Mouse (Mus musculus): ENCODE results near the gene Syt16.

The Syt16 gene

GRCm38 (mm10) chr12:73989594-73989993 lies 7.9 kb upstream of the Syt16 start:
- CTCF ChIA-PET: interaction anchor here in 3 of 4 experiments (0.6 to 1.8 kb wide), 6 partner anchors 11 to 472 kb away, joined by 3 to 4 read pairs (median 4); no protein-coding TSS in a partner anchor
- POLR2A ChIA-PET: interaction anchor here in 2 of 4 experiments (0.5 to 1.3 kb wide), 3 partner anchors 41 to 82 kb away, joined by 3 read pairs; no protein-coding TSS in a partner anchor

DNA sequence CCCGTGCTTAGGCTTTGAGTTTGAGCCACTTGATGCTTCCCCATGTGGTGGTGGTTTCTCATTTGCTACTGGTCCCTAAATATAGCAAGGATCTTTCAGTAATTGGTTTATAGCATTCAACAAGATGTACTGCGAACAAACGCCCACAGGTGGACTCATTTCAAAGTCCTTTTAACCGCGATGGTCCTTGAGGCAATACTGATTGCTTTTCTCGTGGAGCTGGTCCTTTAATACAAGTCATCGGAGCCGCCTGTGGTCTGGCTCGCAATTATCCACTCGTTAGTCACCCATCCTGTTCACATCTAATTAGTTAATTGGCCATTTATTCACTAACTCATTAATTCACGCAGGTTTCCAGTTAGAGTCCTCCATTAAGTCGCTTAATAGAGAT lies 560 bp upstream of the Syt16 start:
- ChIA-PET POLR2A (no interaction called here), CTCF (interaction anchor here in 3 of 4 experiments (0.7 to 1.6 kb wide), 4 partner anchors 12 to 297 kb away, joined by 3 to 10 read pairs (median 3); no protein-coding TSS in a partner anchor)

DNA sequence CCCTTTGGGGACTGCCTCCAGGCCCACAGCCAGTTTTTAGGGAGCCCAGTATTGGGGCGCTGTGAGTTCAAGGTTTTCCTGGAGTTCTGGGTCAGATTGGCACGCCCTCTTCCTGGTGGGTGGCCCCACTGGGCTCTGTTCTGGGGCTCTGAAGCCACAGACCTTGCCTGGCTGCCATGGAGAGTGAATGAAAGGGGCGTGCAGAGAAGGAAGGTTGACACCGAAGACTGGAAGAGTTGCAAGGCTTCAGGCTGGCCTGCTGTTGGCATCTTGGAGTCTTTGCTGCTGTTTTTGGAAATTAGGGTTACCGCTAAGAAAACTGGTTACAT lies 631 bp downstream of the Syt16 start:
- ChIA-PET POLR2A (no interaction called here), CTCF (interaction anchor here in 1 of 4 experiments (1.6 kb wide), 1 partner anchor 11 kb away, joined by 10 read pairs; no protein-coding TSS in a partner anchor)

- CTCF ChIA-PET: no interaction called here
- POLR2A ChIA-PET: no interaction called here
These were observed 5.0 kb downstream of the Syt16 start for GRCm38 (mm10) chr12:74002449-74002848.

- ChIA-PET POLR2A (interaction anchor here in 2 of 4 experiments (1.0 to 1.4 kb wide), 3 partner anchors 16 to 261 kb away, joined by 3 to 4 read pairs (median 3); no protein-coding TSS in a partner anchor), CTCF (interaction anchor here (0.6 to 3.2 kb wide), 45 partner anchors 12 to 493 kb away, joined by 3 to 21 read pairs (median 4); partner anchors contain the start of genes Gm11042 (in 1 of the 4) and Syt16 (in 1 of the 4))
These were observed 12.0 kb downstream of the Syt16 start for GRCm38 (mm10) chr12:74009448-74009911.

GRCm38 (mm10) chr12:74013739-74014138 lies 16.3 kb downstream of the Syt16 start:
- ChIA-PET CTCF (interaction anchor here (0.6 to 2.1 kb wide), 17 partner anchors 16 to 598 kb away, joined by 3 to 8 read pairs (median 4); partner anchors contain the start of gene Syt16 (in 1 of the 4)), POLR2A (interaction anchor here in 1 of 4 experiments (1.0 kb wide), 1 partner anchor 87 kb away, joined by 3 read pairs; no protein-coding TSS in a partner anchor)

DNA sequence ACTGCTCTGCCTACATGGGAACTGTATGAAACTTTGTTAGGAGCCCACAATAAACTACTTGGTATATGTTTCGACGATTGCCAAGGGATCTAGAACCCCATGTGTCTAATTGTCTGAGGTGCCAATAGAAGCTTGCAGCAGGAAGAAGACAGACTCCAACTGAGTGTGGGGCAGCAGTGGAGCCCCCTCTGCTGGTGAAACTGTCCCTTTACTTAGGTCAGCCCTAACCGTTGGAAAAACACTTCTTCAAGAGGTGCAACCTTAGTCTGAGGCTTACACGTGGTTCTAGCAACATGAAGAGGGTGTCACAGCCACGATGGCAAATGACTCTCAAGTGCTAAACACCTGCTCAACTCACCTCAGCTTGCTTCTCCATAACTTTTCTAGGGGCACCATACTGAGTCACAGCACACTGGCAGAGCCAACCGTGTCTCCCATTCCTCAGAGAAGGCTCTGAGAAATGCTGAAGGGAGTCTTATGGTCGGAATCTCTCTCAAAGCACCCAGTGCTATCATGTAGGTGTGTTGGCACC lies 17.3 kb downstream of the Syt16 start:
- POLR2A ChIA-PET: interaction anchor here in 1 of 4 experiments (0.6 kb wide), 1 partner anchor 62 kb away, joined by 3 read pairs; no protein-coding TSS in a partner anchor
- CTCF ChIA-PET: interaction anchor here (0.6 to 2.1 kb wide), 27 partner anchors 18 to 1377 kb away, joined by 3 to 8 read pairs (median 4); no protein-coding TSS in a partner anchor

- ChIA-PET POLR2A (no interaction called here), CTCF (no interaction called here)
These were observed 18.0 kb downstream of the Syt16 start for GRCm38 (mm10) chr12:74015491-74015890.

GRCm38 (mm10) chr12:74023260-74023659 lies 25.8 kb downstream of the Syt16 start:
- ChIA-PET CTCF (interaction anchor here in 2 of 4 experiments (0.7 to 2.2 kb wide), 2 partner anchors 14 to 1188 kb away, joined by 3 to 9 read pairs; no protein-coding TSS in a partner anchor), POLR2A (no interaction called here)

- POLR2A ChIA-PET: no interaction called here
- CTCF ChIA-PET: interaction anchor here in 2 of 4 experiments (0.6 to 1.0 kb wide), 2 partner anchors 259 to 1291 kb away, joined by 3 read pairs; no protein-coding TSS in a partner anchor
These were observed 27.5 kb downstream of the Syt16 start for GRCm38 (mm10) chr12:74024912-74025311.

DNA sequence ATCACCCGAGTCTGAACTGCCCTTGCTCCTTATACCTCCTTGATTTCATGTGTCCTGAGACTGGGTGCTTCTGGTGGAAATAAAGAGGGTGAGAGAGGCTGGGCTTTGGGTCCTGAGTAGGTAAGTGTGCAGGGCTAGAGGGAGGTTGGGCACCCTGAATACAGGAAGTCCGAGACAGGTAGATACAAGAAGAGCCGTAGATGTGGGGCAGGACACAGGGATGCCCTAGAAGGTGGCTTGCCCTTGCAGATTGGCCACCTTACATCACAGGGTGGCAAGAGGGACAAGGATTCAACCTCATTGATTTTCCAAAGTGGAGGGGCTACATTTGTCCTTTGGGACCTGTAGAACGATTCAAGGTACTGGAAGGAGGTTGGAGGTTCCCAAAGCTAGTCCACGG lies 45.8 kb downstream of the Syt16 start:
- CTCF ChIA-PET: no interaction called here
- POLR2A ChIA-PET: no interaction called here

DNA sequence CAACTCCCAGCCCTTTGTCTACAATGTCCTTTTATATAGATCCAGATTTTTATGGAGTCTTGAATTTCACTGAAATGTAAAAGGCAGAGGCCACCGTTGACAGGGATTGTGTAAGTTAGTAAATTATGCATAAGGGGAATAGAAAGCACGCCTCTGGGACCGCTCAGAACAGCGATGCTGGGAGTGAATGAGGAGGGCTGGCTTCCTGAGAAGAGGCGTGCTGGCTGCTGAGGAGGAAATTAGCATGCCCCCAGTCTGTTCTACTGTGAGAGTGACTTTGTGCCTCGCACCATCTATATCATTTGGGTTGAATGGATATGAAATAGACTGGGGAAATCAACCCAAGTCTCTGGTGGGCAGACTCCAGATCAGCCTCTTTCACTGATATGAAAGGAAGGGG lies 46.3 kb downstream of the Syt16 start:
- CTCF ChIA-PET: no interaction called here
- POLR2A ChIA-PET: no interaction called here

- ChIA-PET POLR2A (no interaction called here), CTCF (no interaction called here)
These were observed 46.8 kb downstream of the Syt16 start for GRCm38 (mm10) chr12:74044241-74044640.

GRCm38 (mm10) chr12:74055336-74055931 lies 58.0 kb downstream of the Syt16 start:
- ChIA-PET POLR2A (no interaction called here), CTCF (interaction anchor here in 2 of 4 experiments (0.6 to 0.7 kb wide), 2 partner anchors 40 to 144 kb away, joined by 5 to 9 read pairs; no protein-coding TSS in a partner anchor)

DNA sequence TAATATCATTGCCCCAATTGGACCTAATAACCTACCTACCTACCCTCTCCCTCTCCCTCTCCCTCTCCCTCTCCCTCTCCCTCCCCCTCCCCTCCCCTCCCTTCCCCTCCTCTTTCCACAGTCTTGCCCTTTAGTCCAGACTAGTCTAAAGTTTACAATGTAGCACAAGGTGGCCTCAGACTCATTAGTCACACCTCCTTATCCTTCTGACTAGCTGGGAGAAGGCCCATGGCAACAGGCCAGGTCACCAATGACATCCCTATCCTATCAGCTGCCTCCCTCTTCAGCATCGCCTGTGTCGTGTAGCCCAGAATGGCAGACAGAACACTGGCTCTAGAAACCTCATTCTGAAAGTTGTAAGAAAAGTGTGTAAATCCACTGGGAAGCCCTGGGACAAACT lies 58.7 kb downstream of the Syt16 start:
- ChIA-PET POLR2A (no interaction called here), CTCF (interaction anchor here in 1 of 4 experiments (1.4 kb wide), 1 partner anchor 238 kb away, joined by 3 read pairs; no protein-coding TSS in a partner anchor)

GRCm38 (mm10) chr12:74062547-74062946 lies 65.1 kb downstream of the Syt16 start:
- CTCF ChIA-PET: interaction anchor here in 1 of 4 experiments (0.5 kb wide), 1 partner anchor 1021 kb away, joined by 3 read pairs; no protein-coding TSS in a partner anchor
- POLR2A ChIA-PET: no interaction called here

- CTCF ChIA-PET: interaction anchor here in 1 of 4 experiments (0.6 kb wide), 1 partner anchor 679 kb away, joined by 3 read pairs; no protein-coding TSS in a partner anchor
These were observed 71.5 kb downstream of the Syt16 start for GRCm38 (mm10) chr12:74068912-74069311.

DNA sequence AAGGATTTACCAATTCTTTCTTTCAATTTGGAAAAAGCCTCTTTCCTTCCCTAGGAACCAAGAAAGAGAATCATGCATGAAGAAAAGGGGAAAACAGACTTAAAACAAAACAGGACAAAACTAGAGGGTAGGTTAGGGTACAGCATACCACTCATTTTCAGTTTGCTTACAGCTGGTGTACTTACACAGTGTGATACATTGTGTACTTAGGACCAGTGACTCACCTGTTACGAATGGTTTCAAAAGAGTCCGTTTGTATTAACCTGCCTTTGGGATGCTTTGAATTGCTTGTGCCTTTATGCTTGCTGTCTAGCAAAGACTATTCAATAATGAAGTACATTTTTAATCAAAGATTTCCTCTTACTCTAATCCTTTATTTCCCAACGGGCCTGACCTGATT lies 78.1 kb downstream of the Syt16 start:
- POLR2A ChIA-PET: no interaction called here
- CTCF ChIA-PET: no interaction called here

More at GRCm38 (mm10) chr12:74068912-74069311, 71.5 kb downstream of the Syt16 start:
- POLR2A ChIA-PET: no interaction called here

- ChIA-PET CTCF (no interaction called here), POLR2A (no interaction called here)
These were observed 78.6 kb downstream of the Syt16 start for GRCm38 (mm10) chr12:74076091-74076490.

DNA sequence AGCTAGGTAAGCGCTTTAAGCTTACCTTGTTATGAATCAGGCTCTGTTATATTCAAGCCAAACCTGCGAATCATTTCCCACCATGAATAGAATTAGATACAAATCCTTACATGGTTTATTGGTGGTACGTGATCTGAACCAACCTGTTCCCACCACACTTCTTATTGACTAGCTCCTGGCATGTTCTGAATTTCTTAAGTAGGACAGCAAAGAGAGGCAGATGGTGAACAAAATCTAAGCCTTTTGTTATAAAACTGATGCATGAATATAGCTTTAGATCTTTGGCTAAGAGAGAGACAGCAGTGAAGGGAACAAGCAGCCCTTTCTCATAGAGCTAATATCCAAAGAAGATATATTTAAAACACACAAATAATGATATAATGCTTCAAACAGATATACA lies 83.7 kb downstream of the Syt16 start:
- ChIA-PET CTCF (no interaction called here), POLR2A (no interaction called here)
